Mouse (Mus musculus) adrenal gland, adult 2 months (tissue): ENCODE measurements around the gene Nfyc. TPM values are rescaled to one million over a fixed set of nuclear protein-coding genes. Genes with fewer than 3 reads are reported as not detected.
A peak's percentile ranks its signal among the peaks of the same experiment; 100 is the strongest.

Experiments used
- DNase-seq: peaks from one replicate; pipeline ENCODE4 v3.0.0; 2021
- long read RNA-seq: library from polyadenylated mRNA; stranded (forward); transcript quantifications from one replicate; pipeline ENCODE4 v2.0.0, GENCODE M21; 2021
- polyA plus RNA-seq: library from polyadenylated mRNA; depleted of rRNA; stranded (reverse); fragments of >200 nt; gene quantifications from 2 replicates; pipeline ENCODE4 v1.2.3, GENCODE M21; 2012; rRNA removed
- total RNA-seq, 2 experiments: library from RNA; stranded (reverse); gene quantifications; 2 replicates each; pipeline ENCODE4 v1.2.3; 2021

Gene Nfyc
- total RNA-seq (10 to 100 TPM; 43.0 to 59.0 TPM), polyA plus RNA-seq (169 and 171 TPM in 2 replicates)
- long read RNA-seq, transcript Nfyc-201 (10 exons, 1,932 nt), result major isoform, 23 of 35 reads
- long read RNA-seq, partial matches to known transcripts, result 2 of 35 reads
- long read RNA-seq, other reads (novel, unspliced or antisense), result 6 of 35 reads

GRCm38 (mm10) chr4:120831472-120831871 is at the start of gene Nfyc:
Gene Nfyc (minus strand): TSS chr4:120831572.
- no peak for DNase-seq

GRCm38 (mm10) chr4:120880731-120881432 is 49.5 kb upstream of the Nfyc start:
- DNase-seq, result no peak

GRCm38 (mm10) chr4:120879386-120879785 is 48.0 kb upstream of the Nfyc start:
- peak; percentile 61 for DNase-seq

- no peak for DNase-seq
Observed at GRCm38 (mm10) chr4:120878728-120879127, 47.4 kb upstream of the Nfyc start.

GRCm38 (mm10) chr4:120875961-120876360 is 44.6 kb upstream of the Nfyc start:
- DNase-seq, result no peak

- no peak for DNase-seq
Observed at GRCm38 (mm10) chr4:120870262-120870748, 38.9 kb upstream of the Nfyc start.

GRCm38 (mm10) chr4:120868988-120869387 is 37.6 kb upstream of the Nfyc start:
- no peak for DNase-seq

DNA sequence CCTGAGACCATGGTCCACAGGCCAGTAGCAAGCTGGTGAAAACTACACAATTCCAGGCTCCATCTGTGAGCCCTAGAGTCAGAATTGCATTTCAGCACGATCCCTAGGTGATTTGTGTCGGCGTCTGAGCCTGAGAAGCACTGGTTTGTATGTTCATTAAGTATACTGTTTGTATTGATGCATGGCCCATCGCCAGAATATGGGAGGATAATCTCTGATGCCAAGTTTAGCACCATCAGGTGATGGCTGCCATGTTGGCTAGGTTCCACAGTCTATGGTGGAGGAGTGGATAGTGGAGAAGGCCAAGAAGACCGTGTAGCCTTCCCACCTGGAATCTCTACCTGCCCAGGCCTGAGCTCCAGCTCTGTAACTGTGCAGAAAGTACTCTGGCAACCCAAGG is 36.9 kb upstream of the Nfyc start:
- no peak for DNase-seq

DNA sequence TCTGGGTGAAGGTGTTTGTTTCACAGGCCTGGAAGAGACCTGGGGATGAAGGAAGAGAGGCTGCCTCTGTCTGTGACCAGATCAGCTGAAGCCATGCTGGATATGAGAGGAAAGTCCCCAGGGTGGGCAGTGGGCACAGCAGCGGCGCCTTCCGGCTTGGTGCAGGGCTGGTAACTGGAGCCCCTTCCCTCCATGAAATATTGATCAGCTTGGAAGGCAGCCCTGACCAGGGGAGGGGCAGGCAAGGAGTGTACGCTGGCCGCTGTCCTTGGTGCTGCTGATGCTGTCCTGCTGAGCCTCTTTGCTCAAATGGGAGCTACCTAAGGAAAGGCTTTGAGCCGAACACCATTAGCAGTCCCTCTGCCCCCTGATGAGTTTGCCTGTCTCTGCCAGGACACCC is 34.8 kb upstream of the Nfyc start:
- peak; percentile 42 for DNase-seq

DNA sequence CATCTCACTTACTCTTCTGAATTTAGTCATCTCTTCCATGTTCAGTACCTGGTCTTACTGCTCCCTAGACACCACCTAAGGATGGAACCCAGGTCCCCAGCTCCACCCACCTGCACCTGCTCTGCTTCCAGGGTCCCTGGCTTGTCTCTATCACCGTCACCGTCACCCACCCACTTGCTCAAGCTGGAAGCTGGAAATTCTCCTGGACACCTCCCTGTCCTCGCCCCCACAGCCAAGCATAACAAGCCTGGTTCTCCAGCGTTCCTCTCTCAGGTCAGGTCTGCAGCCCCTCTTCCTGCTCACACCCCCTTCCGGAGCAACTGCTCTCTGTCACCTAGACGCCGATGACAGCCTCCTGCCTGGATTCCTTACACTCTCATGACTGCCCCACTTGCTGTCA is 28.5 kb upstream of the Nfyc start:
- DNase-seq, result no peak

DNA sequence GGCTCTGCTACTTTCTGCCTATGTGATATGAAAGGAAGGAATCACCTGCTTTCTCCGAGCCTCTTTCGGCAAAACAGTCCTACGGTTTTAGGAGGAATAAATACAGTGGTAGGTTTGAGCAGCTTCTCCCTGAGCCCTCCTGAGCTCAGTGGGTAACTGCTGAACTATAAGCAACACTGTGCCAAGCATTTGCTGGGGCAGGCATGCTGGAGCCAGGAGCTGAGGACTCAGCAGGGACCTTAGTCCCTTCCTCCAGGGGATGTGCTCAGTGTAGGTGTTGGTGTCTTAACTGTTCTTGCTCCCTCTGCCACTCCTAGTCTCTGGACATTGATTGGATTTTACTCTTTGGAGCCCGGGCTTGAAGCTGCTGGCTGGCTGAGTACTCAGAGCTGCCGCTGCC is 25.0 kb upstream of the Nfyc start:
- no peak for DNase-seq

DNA sequence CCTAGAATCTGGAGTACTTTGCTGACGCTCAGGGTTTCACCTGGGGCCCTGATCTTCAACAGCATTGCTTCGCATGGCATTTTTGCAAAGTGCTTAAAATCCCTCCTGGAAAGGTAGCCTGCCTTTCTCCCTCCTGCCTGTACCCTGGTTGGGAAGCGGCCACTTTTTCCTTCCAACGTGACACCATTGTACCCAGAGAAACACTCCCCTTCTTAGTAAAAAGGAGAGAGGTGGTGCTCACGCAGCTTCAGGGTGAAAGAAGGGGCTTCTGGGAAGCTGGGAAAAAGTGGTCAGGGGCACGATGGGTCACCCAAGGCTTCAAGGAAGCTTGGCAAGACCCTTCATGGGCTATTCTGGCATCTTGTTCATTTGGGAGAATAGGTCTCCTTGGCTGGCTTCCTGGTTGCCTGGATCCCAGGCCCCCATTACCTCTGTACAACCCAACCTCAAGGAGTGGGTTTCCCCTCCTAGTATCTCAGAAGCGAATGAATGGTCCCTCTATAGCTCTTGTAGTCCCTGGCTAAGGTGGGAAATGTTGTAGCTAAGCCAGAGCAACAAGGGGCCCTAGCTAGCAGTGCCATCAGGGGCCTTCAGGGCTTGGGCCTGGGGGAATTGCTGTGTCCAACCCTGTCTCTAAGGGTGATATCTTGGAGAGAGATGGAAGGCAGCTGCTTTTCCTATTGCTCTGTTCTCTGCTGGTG is 24.1 kb upstream of the Nfyc start:
- DNase-seq, result no peak

GRCm38 (mm10) chr4:120854588-120855319 is 23.4 kb upstream of the Nfyc start, which contains the start of gene Rims3:
Gene Rims3 (plus strand): TSS chr4:120854816.
- DNase-seq, result peak; percentile 52

DNA sequence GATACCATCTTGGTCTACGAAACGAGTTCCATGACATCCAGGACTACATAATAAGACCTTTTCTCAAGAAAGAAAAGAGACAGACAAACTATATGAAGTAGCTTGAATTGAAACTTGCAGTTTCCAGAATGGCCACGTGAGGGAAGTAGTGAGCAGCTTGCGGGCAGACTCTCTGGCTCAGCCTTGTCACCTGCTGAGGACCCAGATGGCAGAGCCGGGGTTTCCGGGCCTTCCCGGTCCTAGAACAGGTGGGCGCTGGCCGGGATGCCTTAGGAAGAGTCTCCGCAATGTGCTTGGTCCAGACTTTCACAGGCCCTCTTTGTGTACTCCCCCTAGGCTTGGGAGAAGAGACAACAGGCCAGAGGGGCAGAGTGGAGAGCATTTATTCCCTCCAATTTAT is 19.6 kb upstream of the Nfyc start:
- peak; percentile 58 for DNase-seq

- DNase-seq, result no peak
Observed at GRCm38 (mm10) chr4:120849451-120849850, 18.1 kb upstream of the Nfyc start.

DNA sequence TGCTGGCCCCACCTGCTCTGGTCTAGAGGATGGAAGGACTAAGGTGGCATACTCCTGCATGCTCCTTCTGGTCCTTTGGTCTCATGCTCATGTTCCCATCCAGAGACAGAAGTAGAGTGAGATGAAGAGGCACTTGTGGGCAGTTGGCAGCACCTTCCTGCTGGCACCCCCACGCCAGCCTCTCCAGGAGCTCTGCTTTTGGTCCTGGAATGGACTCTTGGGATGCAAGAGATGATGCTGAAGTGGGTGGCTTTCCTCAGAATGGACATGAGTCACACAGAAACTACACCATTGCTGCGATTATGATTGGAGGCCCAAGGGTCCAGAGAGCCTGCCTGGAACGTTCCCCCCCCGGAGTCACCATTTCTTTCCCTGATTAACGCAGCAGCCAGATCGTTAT is 17.5 kb upstream of the Nfyc start:
- no peak for DNase-seq

GRCm38 (mm10) chr4:120845098-120845497 is 13.7 kb upstream of the Nfyc start:
- no peak for DNase-seq

DNA sequence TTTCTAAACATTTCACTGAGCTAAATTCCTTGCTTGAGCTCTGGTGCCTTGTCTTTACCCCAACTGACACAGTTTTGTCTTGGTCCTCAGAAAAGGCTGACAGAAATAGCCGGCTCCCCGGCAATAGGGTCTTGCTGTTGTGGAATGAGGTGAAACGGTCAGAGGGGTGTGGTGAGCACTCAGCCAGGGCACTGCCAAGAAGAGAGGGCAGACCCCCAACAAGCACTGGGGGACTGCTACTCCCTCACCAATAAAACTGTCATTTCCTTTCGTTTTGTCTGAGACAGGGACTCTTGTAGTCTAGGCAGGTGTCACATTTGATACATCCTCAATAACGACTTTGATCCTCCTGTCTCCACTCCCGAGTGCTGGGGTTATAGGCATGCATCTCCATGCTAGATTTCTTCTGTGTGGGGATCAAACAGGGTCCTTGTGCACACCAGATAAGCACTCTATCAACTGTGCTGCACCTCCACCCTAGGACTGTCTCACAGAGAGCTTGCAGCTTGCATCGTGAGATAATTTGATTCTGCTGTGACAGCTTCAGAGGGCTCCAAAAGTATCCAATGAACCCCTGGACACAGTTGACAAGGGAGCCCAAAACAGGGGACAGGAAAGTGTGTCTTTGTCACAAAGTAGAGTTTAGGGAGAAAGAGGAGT is 13.2 kb upstream of the Nfyc start:
- no peak for DNase-seq

GRCm38 (mm10) chr4:120841342-120841741 is 10.0 kb upstream of the Nfyc start:
- no peak for DNase-seq

DNA sequence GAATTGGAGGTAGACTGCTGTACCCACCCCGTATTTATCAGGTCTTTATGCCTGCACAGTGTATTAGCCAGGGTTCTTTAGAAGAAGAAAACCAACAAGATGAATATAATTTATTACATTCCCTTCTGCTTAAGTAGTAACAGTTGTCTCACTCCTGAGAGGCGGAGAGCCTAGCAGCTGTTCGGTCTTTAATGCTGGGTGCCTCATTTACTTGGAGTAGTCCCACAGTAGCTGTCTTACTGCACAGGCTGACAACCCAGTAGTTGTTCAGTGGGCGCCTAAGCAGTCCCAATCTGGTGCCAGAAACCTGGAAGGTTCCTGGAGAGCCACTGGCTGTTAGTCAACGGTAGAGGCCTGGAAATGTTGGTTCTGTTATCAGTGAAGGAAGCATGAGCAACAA is 605 bp downstream of the Nfyc start:
- DNase-seq, result no peak

- DNase-seq, result no peak
Observed at GRCm38 (mm10) chr4:120826418-120826817, 5.0 kb downstream of the Nfyc start.
